Comparison of ENCODE assay signal across 10 mouse cellular contexts in the genomic region with DNA sequence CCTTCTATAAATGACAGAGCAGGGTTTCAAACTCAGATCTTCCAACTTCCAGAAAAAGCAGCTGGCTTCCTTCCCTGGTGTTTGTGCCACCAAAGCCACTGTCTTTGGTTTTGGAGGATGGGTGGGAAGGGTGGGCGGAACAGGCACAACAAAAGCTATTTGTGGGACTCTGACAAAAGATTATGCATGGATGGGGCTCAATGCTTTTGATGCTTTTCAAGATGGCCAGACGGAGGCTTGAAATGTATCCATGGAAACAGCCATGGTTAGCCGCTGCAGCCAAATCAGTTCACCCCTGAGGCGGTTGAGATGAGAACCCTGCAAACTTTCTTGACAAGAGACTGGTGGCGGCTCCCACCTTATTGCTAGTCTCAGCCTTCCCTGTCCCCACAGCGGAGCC. TPM values are rescaled to one million over a fixed set of nuclear protein-coding genes. Genes with fewer than 3 reads are reported as not detected.
DNase-seq lines count a peak whose midpoint lies in the region; ATAC-seq lines count a peak whose summit lies in the region.
"Had no signal": no experiment of that assay in that cellular context is flagged by ENCODE, and none has a peak within 500 bp of the region (broad histone marks: within the 10 kb centered on the region; RNA-seq: fewer than 3 reads in every experiment).

No protein-coding gene starts in this region.

- no peaks in the 10 kb centered on the region for H3K27me3 ChIP-seq in forebrain, embryonic 15.5 days
- H3K27me3 ChIP-seq in midbrain, embryonic 12.5 days = no peaks in the 10 kb centered on the region

- H3K36me3 ChIP-seq in forebrain, embryonic 15.5 days = no peaks in the 10 kb centered on the region
- H3K36me3 ChIP-seq in midbrain, embryonic 12.5 days = no peaks in the 10 kb centered on the region

- no peak overlapping the region for H3K4me3 ChIP-seq in forebrain, embryonic 15.5 days
- H3K4me3 ChIP-seq in midbrain, embryonic 12.5 days = no peak overlapping the region

- 8% methylated on average over 6 of the region's 6 CpGs for WGBS in forebrain, embryonic 15.5 days
- 10% methylated on average over 6 of the region's 6 CpGs for WGBS in midbrain, embryonic 12.5 days

- H3K4me1 ChIP-seq in forebrain, embryonic 15.5 days = peaks cover 79% of the 10 kb centered on the region
- peaks cover 85% of the 10 kb centered on the region for H3K4me1 ChIP-seq in midbrain, embryonic 12.5 days

- 0 out of 2 replicates have a peak, but pooled peaks have one; percentile 14 for ATAC-seq in forebrain, embryonic 15.5 days (replicated peaks)
- peak; percentile 50 for ATAC-seq in midbrain, embryonic 12.5 days (ENCODE audit: low FRiP score, low read depth)
- ATAC-seq in erythroblast, adult 5-6 weeks (replicated peaks; ENCODE audit: low FRiP score, poor library complexity, severe bottlenecking) = no peak

- no peak overlapping the region for H3K4me2 ChIP-seq in forebrain, embryonic 15.5 days (replicated peaks)
- H3K4me2 ChIP-seq in midbrain, embryonic 12.5 days (replicated peaks) = peak overlapping the region; percentile 48

- no peaks in the 10 kb centered on the region for H3K9me3 ChIP-seq in forebrain, embryonic 15.5 days
- no peaks in the 10 kb centered on the region for H3K9me3 ChIP-seq in midbrain, embryonic 12.5 days

- peak; percentile 36 to 47 for DNase-seq in right cerebral cortex, adult 2 months (ENCODE audit: low spot score in 2 of 2)
- DNase-seq in right cerebral cortex, postnatal 14 days = no peak
- DNase-seq in urinary bladder, postnatal 25 days (ENCODE audit: low spot score) = no peak
- no peak for DNase-seq in adipocyte (ENCODE audit: low spot score)
- no peak for DNase-seq in urinary bladder, adult 2 months (ENCODE audit: low spot score)
- DNase-seq: kidney, adult 8-10 months had no signal

- H3K9ac ChIP-seq in forebrain, embryonic 15.5 days (replicated peaks) = no peak overlapping the region
- no peak overlapping the region for H3K9ac ChIP-seq in midbrain, embryonic 12.5 days (replicated peaks)

- H3K27ac ChIP-seq in forebrain, embryonic 15.5 days (replicated peaks) = peak overlapping the region; percentile 52
- H3K27ac ChIP-seq in midbrain, embryonic 12.5 days (replicated peaks) = peak overlapping the region; percentile 97
- H3K27ac ChIP-seq: macrophage had no signal

RNA-seq across cellular contexts. Expression of gene Srgap3, which starts 46.8 kb away (rescaled TPM):
- polyA plus RNA-seq in forebrain, embryonic 15.5 days (2015; fragmentation: Nextera tagmentation; extraction: Ambion mirVana) = 33.7 and 34.0 TPM in 2 replicates
- polyA plus RNA-seq in midbrain, embryonic 12.5 days (2016; fragmentation: Nextera tagmentation; extraction: Ambion mirVana) = 60.5 and 63.7 TPM in 2 replicates
- 0.63 TPM in 1 of 2 replicates, not detected in the other for total RNA-seq in erythroblast, adult 5-6 weeks (2015; ENCODE audit: low replicate concordance)
- 0.09 and 0.14 TPM in 2 replicates for total RNA-seq in erythroblast, adult 5-6 weeks (2017; ENCODE audit: low replicate concordance)
- 2.5 and 3.6 TPM in 2 replicates for polyA plus RNA-seq in urinary bladder, adult 2 months (2012; rRNA removed)

Comparison
In these comparisons a context has a peak if more than half of its experiments do, and no peak if none do; other contexts are left out.
1. DNase-seq: peak in right cerebral cortex, adult 2 months (2 of 2); none in right cerebral cortex, postnatal 14 days (single experiment), urinary bladder, postnatal 25 days (single experiment), adipocyte (single experiment) and urinary bladder, adult 2 months (single experiment).